Mouse (Mus musculus): ENCODE data around the gene Ell. TPM values are rescaled to one million over a fixed set of nuclear protein-coding genes. Genes with fewer than 3 reads are reported as not detected.
"Not testable (repeated sequence)": the region's sequence is repeated elsewhere in the genome, so short reads cannot be mapped to it uniquely, and the experiment has no call there.

Gene Ell
- total RNA-seq, 2 experiments from 2014 or later: 18.9 to 21.8 TPM

DNA sequence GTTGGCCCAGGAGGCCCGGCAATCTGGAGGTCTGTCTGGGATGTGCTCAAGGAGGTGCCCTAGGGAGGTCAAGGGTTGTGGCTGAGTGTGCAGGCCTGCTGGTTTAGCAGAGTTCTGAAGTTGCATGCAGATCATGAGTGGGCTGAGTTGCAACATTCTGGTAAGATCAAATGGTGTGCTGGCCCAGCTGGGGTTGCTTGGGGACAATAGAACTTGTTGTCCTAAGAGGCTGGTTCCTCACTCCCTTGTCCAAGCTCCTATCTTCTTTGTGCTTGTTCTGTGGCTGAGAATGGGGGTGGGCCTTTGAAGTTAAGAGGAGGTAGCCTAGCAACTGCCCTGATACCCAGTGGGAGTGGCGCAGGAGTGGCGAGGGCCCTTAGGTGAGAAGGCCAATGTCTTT is 23.5 kb downstream of the Ell start:
- no peak for DNase-seq (ENCODE audit: low spot score in 2 of 2)

- DNase-seq (ENCODE audit: low spot score in 2 of 2): no peak
Observed at GRCm38 (mm10) chr8:70563763-70564387, 24.6 kb downstream of the Ell start.

GRCm38 (mm10) chr8:70564696-70565235 is 25.5 kb downstream of the Ell start:
- no peak for DNase-seq (ENCODE audit: low spot score in 2 of 2)

DNA sequence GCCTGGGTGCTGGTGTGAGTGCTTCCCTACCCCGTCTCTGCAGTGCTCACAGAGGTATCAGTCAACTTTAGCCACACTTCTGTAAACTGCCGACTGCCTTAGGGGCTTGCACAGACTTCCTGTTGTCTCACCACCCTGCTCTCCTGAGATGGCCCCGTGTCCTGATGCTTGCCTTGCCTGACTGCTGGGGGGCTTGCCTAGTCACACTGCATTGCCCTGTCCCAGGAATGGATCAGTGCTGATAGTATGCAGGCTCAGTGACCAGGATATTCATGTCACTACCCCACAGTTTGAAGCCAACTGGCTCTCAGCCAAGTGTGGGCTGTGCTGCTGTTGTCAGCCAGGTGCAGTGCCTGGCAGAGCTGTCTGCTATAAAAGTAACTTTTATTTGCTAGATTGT is 26.3 kb downstream of the Ell start:
- DNase-seq (ENCODE audit: low spot score in 2 of 2): no peak

DNA sequence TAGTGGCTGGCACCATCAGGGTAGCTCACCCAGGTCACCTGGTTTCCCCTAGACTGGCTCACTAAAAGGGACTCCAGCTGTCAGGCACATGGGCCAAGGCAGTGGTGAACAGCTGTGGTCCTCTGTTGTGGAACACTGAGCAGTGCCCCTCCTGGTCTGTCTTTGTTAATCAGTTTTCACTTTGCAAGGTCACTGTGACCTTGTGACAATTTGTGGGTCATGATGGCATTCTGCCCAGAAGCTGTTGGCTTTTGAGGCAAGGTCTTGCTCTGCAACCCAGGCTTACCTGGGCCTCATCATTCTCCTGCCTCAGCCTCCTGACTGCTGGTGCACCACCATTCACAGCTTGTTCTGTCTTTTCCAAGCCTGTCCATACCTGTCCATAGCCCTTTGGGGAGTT is 31.1 kb downstream of the Ell start:
- no peak for DNase-seq (ENCODE audit: low spot score in 2 of 2)

DNA sequence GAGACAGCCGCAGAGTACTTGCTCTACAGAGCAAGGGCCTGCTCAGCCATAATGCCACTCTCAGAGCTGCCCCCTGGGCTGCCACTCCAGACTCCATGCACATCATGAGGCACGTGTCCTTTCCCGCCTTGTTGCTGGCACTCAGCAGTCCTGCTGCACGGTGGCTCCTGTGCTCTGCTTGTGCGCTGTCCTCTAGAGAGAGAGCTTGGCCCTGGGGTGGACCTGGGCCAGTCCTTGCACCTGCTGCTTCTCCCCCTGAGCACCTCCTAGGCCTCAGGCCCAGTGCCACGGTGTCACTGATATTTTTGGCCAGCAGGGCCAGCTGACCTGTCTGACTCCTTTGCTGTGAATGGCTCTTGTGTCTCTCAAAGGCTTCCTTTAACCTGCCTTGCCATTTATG is 31.7 kb downstream of the Ell start:
- DNase-seq (ENCODE audit: low spot score in 2 of 2): no peak

GRCm38 (mm10) chr8:70574302-70574701 is 35.0 kb downstream of the Ell start:
- no peak for DNase-seq (ENCODE audit: low spot score in 2 of 2)

GRCm38 (mm10) chr8:70574915-70575314 is 35.7 kb downstream of the Ell start:
- DNase-seq (ENCODE audit: low spot score in 2 of 2): no peak

GRCm38 (mm10) chr8:70577207-70577606 is 38.0 kb downstream of the Ell start:
- no peak for DNase-seq (ENCODE audit: low spot score in 2 of 2)

GRCm38 (mm10) chr8:70583476-70584387 is 44.5 kb downstream of the Ell start:
- peak in 1 of 2 experiments; percentile 68 for DNase-seq (ENCODE audit: low spot score in 2 of 2)

DNA sequence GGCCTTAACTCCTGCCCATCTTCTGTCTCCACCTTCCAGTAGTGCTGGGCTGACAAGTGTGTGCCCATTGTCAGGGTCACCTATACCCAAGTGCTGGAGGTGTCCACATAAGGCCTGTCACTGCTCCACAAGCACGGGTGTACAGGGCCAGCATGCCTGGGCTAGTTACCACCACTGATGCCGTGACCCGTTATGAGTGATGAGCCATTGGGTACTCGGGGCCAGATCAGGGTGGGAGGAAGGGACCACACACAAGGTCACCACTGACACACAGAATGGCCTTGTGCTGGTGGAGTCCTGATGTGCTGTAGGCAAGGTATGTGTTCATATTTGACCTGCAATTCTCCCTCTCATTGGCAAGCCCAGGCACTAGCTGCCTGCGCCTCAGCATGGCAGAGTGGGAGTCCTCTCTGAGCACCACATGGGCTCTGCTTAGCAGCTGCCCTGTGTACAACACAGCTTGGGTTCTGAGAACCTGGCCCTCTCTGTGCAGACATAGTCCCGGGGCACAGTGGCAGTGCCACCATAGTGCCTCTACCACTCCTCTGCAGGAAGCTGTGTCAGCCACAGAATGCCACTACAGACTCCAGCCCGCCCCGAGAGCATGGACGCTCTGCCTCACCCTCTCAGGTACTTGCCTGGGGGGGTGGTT is 45.5 kb downstream of the Ell start:
- peak in 1 of 2 experiments; percentile 56 for DNase-seq (ENCODE audit: low spot score in 2 of 2)

DNA sequence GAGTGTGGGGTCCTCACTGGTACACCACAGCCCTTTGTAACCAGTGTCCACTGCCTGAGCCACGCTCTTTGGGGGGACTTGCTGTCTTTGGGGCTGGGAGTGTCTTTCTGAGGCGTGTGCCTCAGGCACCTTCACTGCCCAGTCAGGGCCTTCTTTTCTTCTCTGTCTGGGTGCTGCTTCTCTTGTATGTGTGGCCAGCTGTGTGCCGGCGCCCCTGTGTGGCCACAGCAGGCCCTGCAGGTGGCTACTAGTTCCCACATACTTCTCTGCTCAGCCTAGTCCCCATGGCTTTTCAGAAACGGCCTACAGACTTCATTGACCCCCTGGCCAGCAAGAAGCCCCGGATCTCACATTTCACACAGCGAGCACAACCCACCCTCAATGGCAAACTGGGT is 46.0 kb downstream of the Ell start:
- DNase-seq (ENCODE audit: low spot score in 2 of 2): peak in 1 of 2 experiments; percentile 73

DNA sequence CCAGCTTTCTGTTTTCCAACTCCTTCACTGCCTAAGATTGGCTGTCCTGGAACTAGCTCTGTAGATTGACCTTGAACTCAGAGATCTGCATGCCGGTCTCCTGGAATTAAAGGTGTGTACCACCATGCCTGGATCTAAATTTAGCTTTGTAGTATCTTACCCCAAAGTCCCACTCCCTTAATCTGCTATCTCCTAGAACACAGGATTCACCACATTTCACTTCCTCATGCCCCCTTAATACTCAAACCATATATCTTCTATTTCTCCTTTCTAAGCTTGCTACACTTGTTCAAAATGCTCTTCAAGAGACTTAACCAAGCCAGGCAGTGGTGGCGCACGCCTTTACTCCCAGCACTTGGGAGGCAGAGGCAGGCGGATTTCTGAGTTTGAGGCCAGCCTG is 48.7 kb downstream of the Ell start:
- not testable (repeated sequence) for DNase-seq (ENCODE audit: low spot score in 2 of 2)

DNA sequence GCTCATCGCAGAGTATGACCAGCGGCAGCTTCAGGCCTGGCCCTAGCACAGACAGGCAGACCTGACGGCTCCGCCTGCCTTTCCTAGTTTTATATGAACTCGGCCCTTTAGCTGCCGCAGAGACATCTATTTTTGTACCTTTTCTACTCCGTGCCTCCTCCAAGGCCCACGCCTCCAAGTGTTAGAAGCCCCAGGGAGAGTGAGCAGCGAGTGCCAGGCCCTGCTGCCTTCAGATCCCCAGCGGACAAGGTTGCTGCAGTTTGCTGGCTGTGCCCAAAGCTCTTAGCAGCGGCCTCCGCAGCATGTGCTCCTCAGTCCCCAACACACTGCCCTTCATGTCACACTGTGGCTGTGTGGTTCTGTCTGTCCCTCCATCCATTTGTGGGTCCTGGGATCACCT is 52.3 kb downstream of the Ell start:
- DNase-seq (ENCODE audit: low spot score in 2 of 2): no peak

GRCm38 (mm10) chr8:70593173-70593572 is 53.9 kb downstream of the Ell start:
- no peak for DNase-seq (ENCODE audit: low spot score in 2 of 2)

DNA sequence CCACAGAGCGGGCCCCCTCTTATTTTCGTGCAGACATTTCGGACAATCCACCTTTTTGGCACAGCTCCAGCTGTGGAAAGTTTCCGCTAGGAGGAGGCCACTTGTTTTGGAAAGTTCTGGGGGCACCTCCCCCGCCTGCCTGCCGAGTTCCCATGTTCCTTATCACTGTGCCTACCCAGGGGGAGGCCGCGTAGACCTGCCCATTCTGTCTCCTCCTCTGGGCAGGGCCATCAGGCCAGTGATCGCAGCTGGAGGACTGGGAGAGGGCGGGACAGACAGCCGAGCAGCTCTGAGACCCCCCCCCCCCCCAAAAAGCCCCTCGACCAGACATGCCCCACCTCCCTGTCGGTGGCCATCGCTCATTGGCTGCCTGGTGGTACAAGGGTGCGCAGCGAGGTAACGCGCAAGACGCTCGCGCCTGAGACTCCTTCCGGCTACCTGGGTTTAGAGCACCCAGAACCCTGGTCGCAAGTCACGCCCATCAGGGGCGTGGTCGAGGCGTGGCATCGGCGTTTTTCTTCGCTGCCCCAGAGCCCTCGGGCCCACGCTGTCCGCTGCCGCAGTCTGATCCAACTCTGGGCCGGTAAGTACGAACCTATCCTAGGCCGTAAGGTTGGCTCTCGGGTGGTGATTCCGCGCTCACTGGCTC is 54.8 kb downstream of the Ell start, which contains the start of gene Isyna1:
TSS of gene Isyna1 (plus strand) at position 413 of the 649 bp plus-strand sequence.
- DNase-seq (ENCODE audit: low spot score in 2 of 2): peak in 1 of 2 experiments; percentile 74

DNA sequence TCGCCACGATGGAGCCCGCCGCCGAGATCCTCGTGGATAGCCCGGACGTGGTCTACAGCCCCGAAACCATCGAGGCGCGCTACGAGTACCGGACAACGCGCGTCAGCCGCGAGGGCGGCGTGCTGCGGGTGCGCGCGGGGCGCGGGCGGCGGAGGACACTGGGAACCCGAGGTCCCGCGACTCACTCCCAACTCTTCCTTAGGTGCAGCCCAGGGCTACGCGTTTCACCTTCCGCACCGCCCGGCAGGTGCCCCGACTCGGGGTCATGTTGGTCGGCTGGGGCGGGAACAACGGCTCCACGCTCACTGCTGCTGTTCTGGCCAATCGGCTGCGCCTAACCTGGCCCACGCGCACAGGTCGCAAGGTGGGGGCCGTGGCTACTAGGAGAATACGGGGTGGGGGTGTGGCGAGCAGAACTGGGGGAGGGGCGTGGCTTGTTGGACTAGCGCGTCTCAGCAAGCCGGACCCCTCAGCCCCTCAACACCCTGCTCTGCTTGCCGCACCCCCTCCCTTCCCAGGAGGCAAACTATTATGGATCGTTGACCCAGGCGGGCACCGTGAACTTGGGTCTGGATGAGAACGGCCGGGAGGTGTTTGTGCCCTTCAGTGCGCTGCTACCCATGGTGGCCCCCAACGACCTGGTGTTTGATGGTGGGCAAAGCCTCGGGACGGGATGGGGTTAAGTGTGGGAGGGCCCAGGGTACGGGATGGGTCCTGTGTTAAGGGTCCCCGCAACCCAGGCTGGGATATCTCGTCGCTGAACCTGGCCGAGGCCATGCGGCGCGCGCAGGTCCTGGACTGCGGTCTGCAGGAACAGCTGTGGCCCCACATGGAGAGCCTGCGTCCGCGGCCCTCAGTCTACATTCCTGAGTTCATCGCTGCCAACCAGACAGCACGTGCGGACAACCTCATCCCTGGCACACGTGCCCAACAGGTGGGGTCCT is 55.6 kb downstream of the Ell start:
- DNase-seq (ENCODE audit: low spot score in 2 of 2): no peak

DNA sequence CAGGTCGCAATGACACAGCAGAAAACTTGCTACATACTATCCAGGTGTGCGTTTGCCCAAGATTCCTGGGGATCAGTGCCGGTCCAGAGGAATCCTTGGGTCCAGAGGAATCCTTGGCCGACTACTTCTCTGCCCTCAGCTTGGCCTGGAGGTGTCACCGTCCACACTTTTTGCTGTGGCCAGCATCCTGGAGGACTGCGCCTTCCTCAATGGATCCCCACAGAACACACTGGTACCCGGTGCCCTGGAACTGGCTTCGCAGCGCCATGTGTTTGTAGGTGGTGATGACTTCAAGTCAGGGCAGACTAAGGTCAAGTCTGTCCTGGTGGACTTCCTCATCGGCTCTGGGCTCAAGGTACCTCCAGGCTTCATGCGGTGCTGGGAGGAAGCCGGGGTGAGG is 56.6 kb downstream of the Ell start:
- DNase-seq (ENCODE audit: low spot score in 2 of 2): no peak

GRCm38 (mm10) chr8:70596216-70596615 is 57.0 kb downstream of the Ell start:
- no peak for DNase-seq (ENCODE audit: low spot score in 2 of 2)
